Mouse (Mus musculus): ENCODE measurements around the gene Nfkbie.

GRCm38 (mm10) chr17:45574129-45574761 is 18.7 kb downstream of the Nfkbie start:
- TF ChIP-seq CTCF (IDR thresholded peaks at IDR 0.05; ENCODE audit: extremely low read depth, insufficient read depth, low read length) (no peak), POLR2A (IDR thresholded peaks at IDR 0.05; ENCODE audit: extremely low read depth, insufficient read depth, low read length) (peak; percentile 66)

Data from cortical plate, adult 2 months (tissue).